Mouse (Mus musculus): ENCODE measurements around the gene Slc24a1. TPM values are rescaled to one million over a fixed set of nuclear protein-coding genes. Genes with fewer than 3 reads are reported as not detected.
"Not testable (repeated sequence)": the region's sequence is repeated elsewhere in the genome, so short reads cannot be mapped to it uniquely, and the experiment has no call there.

Gene Slc24a1
- polyA plus RNA-seq (2014; fragmentation: Nextera tagmentation; extraction: Ambion mirVana): not detected in 2 replicates

DNA sequence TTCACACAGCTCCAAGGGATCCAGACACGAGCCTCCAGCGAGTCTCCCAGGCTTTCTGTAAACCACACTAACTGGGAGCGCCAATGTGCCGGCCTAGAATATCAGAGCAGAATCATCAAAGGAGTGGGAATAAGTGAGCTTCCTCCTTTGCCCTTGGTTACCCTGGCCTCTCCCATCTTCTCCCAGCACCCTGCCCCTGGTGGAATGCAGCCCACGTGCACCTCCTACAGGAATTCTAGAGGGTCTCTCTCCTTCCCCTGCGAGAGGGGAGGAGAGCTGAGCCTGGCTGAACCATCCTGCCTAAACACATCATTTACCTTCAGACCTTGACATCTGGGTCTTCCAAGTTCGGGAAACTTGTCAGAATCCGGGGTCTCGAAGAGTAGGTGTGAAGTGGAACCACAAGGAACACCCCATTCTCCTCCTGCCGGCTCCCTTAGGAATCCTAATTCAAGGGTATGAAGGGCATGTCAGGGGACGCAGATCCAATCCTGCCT, at the start of gene Slc24a1:
Gene Slc24a1 (minus strand): TSS at position 447 of the 497 bp plus-strand sequence.
- Histone ChIP-seq H3K27ac (ENCODE audit: low read depth, low read length) (no peak within 1 kb of the TSS), H3K9ac (ENCODE audit: low read depth, low read length) (no peak within 1 kb of the TSS), H3K9me3 (ENCODE audit: control insufficient read depth, low read length) (no peaks in the 10 kb centered on the region), H3K4me1 (ENCODE audit: control insufficient read depth, insufficient read depth, low read length) (peaks cover 3% of the 10 kb centered on the region; the same call in 1 of the 2 replicates), H3K4me3 (ENCODE audit: low read length) (no peak within 1 kb of the TSS), H3K4me2 (replicated peaks; ENCODE audit: low read depth, low read length) (no peak within 1 kb of the TSS), H3K36me3 (ENCODE audit: control insufficient read depth, insufficient read depth, low read length) (no peaks in the 10 kb centered on the region), H3K27me3 (ENCODE audit: control insufficient read depth, insufficient read depth, low read length) (no peaks in the 10 kb centered on the region; the same call in 1 of the 2 replicates)
- 34% methylated on average over 11 of the region's 11 CpGs for WGBS
- no peak; the same call in 1 of the 2 replicates for ATAC-seq (ENCODE audit: low FRiP score, low TSS enrichment)

DNA sequence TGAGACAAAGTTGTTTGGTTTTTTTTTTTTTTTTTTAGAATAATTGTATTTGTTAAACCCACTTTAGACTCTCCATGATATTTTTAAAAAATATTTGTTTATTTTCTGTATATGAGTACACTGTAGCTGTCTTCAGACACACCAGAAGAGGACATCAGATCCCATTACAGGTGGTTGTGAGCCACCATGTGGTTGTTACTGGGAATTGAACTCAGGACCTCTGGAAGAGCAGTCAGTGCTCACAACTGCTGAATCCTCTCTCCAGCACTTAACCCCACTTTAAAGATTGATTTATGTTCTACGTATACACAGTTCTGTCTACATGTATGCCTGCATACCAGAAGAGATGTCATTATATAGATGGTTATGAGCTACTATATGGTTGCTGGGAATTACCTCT, 44.1 kb upstream of the Slc24a1 start:
- not testable (repeated sequence) for H3K27me3 ChIP-seq (ENCODE audit: control insufficient read depth, insufficient read depth, low read length); H3K4me2 ChIP-seq (replicated peaks; ENCODE audit: low read depth, low read length); H3K4me3 ChIP-seq (ENCODE audit: low read length); H3K9ac ChIP-seq (ENCODE audit: low read depth, low read length); H3K27ac ChIP-seq (ENCODE audit: low read depth, low read length); H3K4me1 ChIP-seq (ENCODE audit: control insufficient read depth, insufficient read depth, low read length); ATAC-seq (ENCODE audit: low FRiP score, low TSS enrichment); H3K9me3 ChIP-seq (ENCODE audit: control insufficient read depth, low read length)
- H3K36me3 ChIP-seq (ENCODE audit: control insufficient read depth, insufficient read depth, low read length): peaks cover 58% of the 10 kb centered on the region
- 92% methylated on average over 1 of the region's 1 CpGs for WGBS

DNA sequence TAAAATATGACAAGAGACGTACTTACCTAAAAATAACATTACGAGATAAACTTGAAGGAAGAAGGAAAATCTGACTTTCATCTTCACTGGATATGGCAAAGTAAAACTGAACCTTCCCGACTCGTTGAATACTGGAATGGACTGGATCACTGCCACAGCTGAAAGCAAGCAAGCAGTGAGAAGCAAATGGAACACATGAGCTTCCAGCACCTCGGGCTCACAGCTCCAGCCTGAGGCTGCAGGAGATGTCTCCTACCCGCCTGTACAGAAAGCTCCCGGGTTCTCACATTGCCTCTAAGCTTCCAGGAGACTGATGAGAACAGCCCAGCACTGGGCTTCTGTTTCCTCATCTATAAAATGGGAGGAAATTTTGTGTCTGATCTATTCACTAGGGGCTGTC, 38.9 kb upstream of the Slc24a1 start:
- 92% methylated on average over 7 of the region's 7 CpGs for WGBS
- Histone ChIP-seq H3K4me2 (replicated peaks; ENCODE audit: low read depth, low read length) (no peak overlapping the region), H3K36me3 (ENCODE audit: control insufficient read depth, insufficient read depth, low read length) (peaks cover 77% of the 10 kb centered on the region), H3K9me3 (ENCODE audit: control insufficient read depth, low read length) (no peaks in the 10 kb centered on the region), H3K27me3 (ENCODE audit: control insufficient read depth, insufficient read depth, low read length) (no peaks in the 10 kb centered on the region), H3K4me1 (ENCODE audit: control insufficient read depth, insufficient read depth, low read length) (no peaks in the 10 kb centered on the region), H3K27ac (ENCODE audit: low read depth, low read length) (no peak overlapping the region), H3K4me3 (ENCODE audit: low read length) (no peak overlapping the region), H3K9ac (ENCODE audit: low read depth, low read length) (no peak overlapping the region)
- ATAC-seq (ENCODE audit: low FRiP score, low TSS enrichment): no peak

DNA sequence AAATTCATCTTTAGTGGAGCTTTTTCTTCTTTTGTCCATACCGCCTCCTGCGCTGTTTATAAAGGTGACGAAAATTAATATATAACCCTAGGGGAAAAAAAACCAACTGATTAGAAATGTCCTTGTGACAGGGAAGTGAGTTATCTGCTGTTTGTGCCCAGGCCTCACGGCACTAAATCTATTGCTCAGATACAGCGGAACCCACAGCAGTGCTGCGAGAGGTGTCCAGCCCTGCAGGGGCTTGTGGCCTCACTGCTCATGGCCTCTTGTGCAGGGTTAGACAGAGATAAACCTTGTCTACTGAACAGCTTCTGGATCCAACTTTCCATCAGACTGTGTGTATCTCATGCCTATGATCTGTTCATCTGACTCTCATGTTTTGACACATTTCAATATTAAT, 37.0 kb upstream of the Slc24a1 start:
- no peak for ATAC-seq (ENCODE audit: low FRiP score, low TSS enrichment)
- Histone ChIP-seq H3K9me3 (ENCODE audit: control insufficient read depth, low read length) (no peaks in the 10 kb centered on the region), H3K4me1 (ENCODE audit: control insufficient read depth, insufficient read depth, low read length) (no peaks in the 10 kb centered on the region), H3K27me3 (ENCODE audit: control insufficient read depth, insufficient read depth, low read length) (no peaks in the 10 kb centered on the region), H3K4me2 (replicated peaks; ENCODE audit: low read depth, low read length) (no peak overlapping the region), H3K9ac (ENCODE audit: low read depth, low read length) (no peak overlapping the region), H3K4me3 (ENCODE audit: low read length) (no peak overlapping the region), H3K36me3 (ENCODE audit: control insufficient read depth, insufficient read depth, low read length) (peaks cover 81% of the 10 kb centered on the region), H3K27ac (ENCODE audit: low read depth, low read length) (no peak overlapping the region)
- 87% methylated on average over 6 of the region's 6 CpGs for WGBS

DNA sequence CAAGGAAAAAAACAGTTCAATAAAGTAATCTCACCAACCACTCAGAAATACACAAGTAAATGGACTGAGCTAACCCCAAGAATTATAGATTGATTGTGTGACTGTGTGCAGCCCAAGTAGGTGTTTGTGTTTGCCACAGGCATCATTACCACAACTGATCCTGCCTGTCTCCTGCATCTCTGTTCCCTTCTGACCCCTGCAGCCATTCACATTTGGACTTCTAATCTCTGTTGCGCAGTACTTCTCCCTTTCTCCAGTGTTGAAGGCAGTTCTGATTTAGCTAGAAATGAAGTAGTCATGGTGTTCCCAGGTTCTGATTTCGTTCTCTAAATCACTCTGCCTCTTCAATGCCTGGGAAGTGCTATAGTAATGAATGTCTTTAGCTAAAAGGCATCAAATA, 36.2 kb upstream of the Slc24a1 start:
- Histone ChIP-seq H3K27me3 (ENCODE audit: control insufficient read depth, insufficient read depth, low read length) (no peaks in the 10 kb centered on the region), H3K9me3 (ENCODE audit: control insufficient read depth, low read length) (no peaks in the 10 kb centered on the region), H3K36me3 (ENCODE audit: control insufficient read depth, insufficient read depth, low read length) (peaks cover 84% of the 10 kb centered on the region), H3K4me1 (ENCODE audit: control insufficient read depth, insufficient read depth, low read length) (no peaks in the 10 kb centered on the region), H3K4me3 (ENCODE audit: low read length) (no peak overlapping the region), H3K27ac (ENCODE audit: low read depth, low read length) (no peak overlapping the region), H3K9ac (ENCODE audit: low read depth, low read length) (no peak overlapping the region), H3K4me2 (replicated peaks; ENCODE audit: low read depth, low read length) (no peak overlapping the region)
- ATAC-seq (ENCODE audit: low FRiP score, low TSS enrichment): no peak
- 90% methylated on average over 2 of the region's 2 CpGs for WGBS

DNA sequence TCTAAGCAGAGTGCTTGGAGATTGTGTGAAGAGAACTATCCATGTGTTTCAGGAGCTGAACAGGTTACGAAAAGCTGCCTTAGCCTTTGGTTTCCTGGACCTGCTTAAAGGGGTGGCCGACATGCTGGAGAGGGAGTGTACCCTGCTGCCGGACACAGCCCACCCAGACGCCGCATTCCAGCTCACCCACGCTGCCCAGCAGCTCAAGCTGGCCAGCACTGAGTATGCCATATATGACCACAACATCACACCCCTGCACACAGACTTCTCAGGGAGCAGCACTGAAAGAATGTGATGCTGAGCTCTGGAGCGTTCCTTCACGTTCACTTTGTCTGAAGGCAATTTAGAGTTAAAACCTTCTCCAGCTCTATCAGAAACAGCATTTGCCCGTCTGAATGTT, 34.4 kb upstream of the Slc24a1 start:
- 88% methylated on average over 9 of the region's 9 CpGs for WGBS
- Histone ChIP-seq H3K4me1 (ENCODE audit: control insufficient read depth, insufficient read depth, low read length) (no peaks in the 10 kb centered on the region), H3K27me3 (ENCODE audit: control insufficient read depth, insufficient read depth, low read length) (no peaks in the 10 kb centered on the region), H3K36me3 (ENCODE audit: control insufficient read depth, insufficient read depth, low read length) (peaks cover 98% of the 10 kb centered on the region), H3K9ac (ENCODE audit: low read depth, low read length) (no peak overlapping the region), H3K27ac (ENCODE audit: low read depth, low read length) (no peak overlapping the region), H3K4me2 (replicated peaks; ENCODE audit: low read depth, low read length) (no peak overlapping the region), H3K4me3 (ENCODE audit: low read length) (no peak overlapping the region), H3K9me3 (ENCODE audit: control insufficient read depth, low read length) (no peaks in the 10 kb centered on the region)
- no peak for ATAC-seq (ENCODE audit: low FRiP score, low TSS enrichment)

DNA sequence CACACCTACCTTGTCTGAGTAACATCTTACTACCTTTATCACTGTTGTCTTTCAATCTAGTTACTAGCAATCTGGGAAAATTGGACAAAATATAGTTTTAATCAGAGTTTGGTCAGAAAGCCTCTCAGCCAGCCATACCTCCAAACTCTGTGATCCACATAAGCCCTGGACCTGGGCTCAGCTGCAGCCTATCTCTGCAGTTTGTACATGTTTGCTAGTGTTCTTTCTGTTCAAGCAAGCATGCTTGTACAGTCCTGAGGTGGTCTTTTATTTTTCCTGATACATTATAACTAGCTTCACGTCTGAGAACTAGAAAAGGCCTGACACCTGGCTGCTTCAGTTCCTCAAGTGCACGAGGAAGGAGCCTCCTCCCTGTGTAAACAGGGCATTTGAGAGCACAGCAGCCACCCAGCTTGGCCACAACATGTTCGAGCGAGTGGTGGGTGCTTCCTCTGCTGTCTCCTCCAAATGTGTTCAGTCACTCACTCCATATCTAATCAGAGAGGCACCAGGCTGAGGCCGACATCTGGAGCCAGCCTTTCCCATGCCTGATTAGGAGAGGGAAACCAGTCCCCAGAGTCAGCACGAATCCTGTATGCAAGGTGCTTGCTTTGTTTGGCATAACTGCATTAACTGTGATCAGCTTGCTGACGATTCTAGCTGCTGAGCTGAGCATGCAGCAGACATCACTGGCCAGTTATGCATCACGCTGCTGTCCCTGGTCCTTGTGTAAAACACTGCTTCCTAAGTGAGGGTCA, 33.8 kb upstream of the Slc24a1 start:
- no peak overlapping the region for H3K4me2 ChIP-seq (replicated peaks; ENCODE audit: low read depth, low read length)
- no peak overlapping the region for H3K9ac ChIP-seq (ENCODE audit: low read depth, low read length)
- WGBS: 86% methylated on average over 8 of the region's 8 CpGs
- H3K27ac ChIP-seq (ENCODE audit: low read depth, low read length): no peak overlapping the region
- ATAC-seq (ENCODE audit: low FRiP score, low TSS enrichment): no peak
- no peak overlapping the region for H3K4me3 ChIP-seq (ENCODE audit: low read length)
- peaks cover 98% of the 10 kb centered on the region for H3K36me3 ChIP-seq (ENCODE audit: control insufficient read depth, insufficient read depth, low read length)
- no peaks in the 10 kb centered on the region for H3K9me3 ChIP-seq (ENCODE audit: control insufficient read depth, low read length)
- H3K4me1 ChIP-seq (ENCODE audit: control insufficient read depth, insufficient read depth, low read length): no peaks in the 10 kb centered on the region
- H3K27me3 ChIP-seq (ENCODE audit: control insufficient read depth, insufficient read depth, low read length): no peaks in the 10 kb centered on the region

DNA sequence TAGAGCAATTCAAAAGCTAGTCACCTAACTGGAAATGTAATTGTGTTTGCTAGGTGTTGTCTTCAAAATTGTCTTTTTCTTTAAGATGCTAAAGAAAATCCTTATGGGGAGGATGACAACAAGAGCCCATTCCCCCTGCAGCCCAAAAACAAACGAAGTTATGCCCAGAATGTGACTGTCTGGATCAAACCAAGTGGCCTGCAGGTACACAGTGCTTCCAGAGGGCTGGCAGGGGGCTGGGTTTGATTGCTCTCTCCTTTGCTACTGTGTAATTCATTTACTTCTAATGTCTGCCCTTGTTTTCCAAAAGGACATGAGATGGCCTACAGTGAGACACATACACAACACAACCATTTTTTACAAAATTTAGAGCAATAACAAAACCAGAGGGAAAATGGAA, 30.5 kb upstream of the Slc24a1 start:
- WGBS: 71% methylated on average over 1 of the region's 1 CpGs
- no peak for ATAC-seq (ENCODE audit: low FRiP score, low TSS enrichment)

DNA sequence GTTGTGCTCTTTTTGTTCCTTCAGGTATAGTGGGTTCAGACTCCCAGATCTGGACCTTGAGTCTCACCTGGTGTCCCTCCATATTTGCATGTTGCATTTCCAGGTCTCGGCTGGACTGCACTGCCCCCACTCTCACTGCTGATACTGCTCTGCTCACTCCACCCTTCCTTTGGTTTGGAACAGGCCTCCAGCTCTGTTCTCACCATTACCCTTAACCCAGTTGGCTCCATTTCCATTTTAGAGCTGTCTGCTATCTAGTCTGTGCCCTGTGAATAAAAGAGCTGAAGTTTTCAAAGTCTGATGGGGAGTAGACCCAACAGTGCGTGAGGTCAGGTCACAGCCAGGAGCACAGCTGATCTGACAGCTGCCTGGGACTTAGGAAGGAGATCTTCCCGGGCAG, 29.1 kb upstream of the Slc24a1 start:
- no peak overlapping the region for H3K27ac ChIP-seq (ENCODE audit: low read depth, low read length)
- no peaks in the 10 kb centered on the region for H3K9me3 ChIP-seq (ENCODE audit: control insufficient read depth, low read length)
- no peak for ATAC-seq (ENCODE audit: low FRiP score, low TSS enrichment)
- H3K4me2 ChIP-seq (replicated peaks; ENCODE audit: low read depth, low read length): no peak overlapping the region
- WGBS: 83% methylated on average over 3 of the region's 3 CpGs
- H3K36me3 ChIP-seq (ENCODE audit: control insufficient read depth, insufficient read depth, low read length): peaks cover 93% of the 10 kb centered on the region
- no peak overlapping the region for H3K9ac ChIP-seq (ENCODE audit: low read depth, low read length)
- no peaks in the 10 kb centered on the region for H3K4me1 ChIP-seq (ENCODE audit: control insufficient read depth, insufficient read depth, low read length)
- no peaks in the 10 kb centered on the region for H3K27me3 ChIP-seq (ENCODE audit: control insufficient read depth, insufficient read depth, low read length)
- no peak overlapping the region for H3K4me3 ChIP-seq (ENCODE audit: low read length)

More for the DNA sequence above, 30.5 kb upstream of the Slc24a1 start:
- no peaks in the 10 kb centered on the region for H3K9me3 ChIP-seq (ENCODE audit: control insufficient read depth, low read length)
- H3K9ac ChIP-seq (ENCODE audit: low read depth, low read length): no peak overlapping the region
- no peak overlapping the region for H3K27ac ChIP-seq (ENCODE audit: low read depth, low read length)
- no peak overlapping the region for H3K4me2 ChIP-seq (replicated peaks; ENCODE audit: low read depth, low read length)
- no peaks in the 10 kb centered on the region for H3K27me3 ChIP-seq (ENCODE audit: control insufficient read depth, insufficient read depth, low read length)
- H3K4me3 ChIP-seq (ENCODE audit: low read length): no peak overlapping the region
- peaks cover 95% of the 10 kb centered on the region for H3K36me3 ChIP-seq (ENCODE audit: control insufficient read depth, insufficient read depth, low read length)
- no peaks in the 10 kb centered on the region for H3K4me1 ChIP-seq (ENCODE audit: control insufficient read depth, insufficient read depth, low read length)

Data from kidney, embryonic 14.5 days (tissue).